Mouse (Mus musculus): ENCODE data around the gene Arhgap9.

The Arhgap9 gene

GRCm38 (mm10) chr10:127322669-127323068, 905 bp downstream of the Arhgap9 start:
- no peak for DNase-seq (ENCODE audit: low read depth, low spot score)

GRCm38 (mm10) chr10:127323131-127323855, 1.5 kb downstream of the Arhgap9 start:
- DNase-seq (ENCODE audit: low read depth, low spot score), result no peak

GRCm38 (mm10) chr10:127324495-127324894, 2.7 kb downstream of the Arhgap9 start:
- DNase-seq (ENCODE audit: low read depth, low spot score), result no peak

GRCm38 (mm10) chr10:127325454-127326016, 3.8 kb downstream of the Arhgap9 start:
- no peak for DNase-seq (ENCODE audit: low read depth, low spot score)

- no peak for DNase-seq (ENCODE audit: low read depth, low spot score)
Observed at GRCm38 (mm10) chr10:127326017-127326801, 4.4 kb downstream of the Arhgap9 start.

GRCm38 (mm10) chr10:127326828-127327227, 5.1 kb downstream of the Arhgap9 start:
- no peak for DNase-seq (ENCODE audit: low read depth, low spot score)

- DNase-seq (ENCODE audit: low read depth, low spot score), result no peak
Observed at GRCm38 (mm10) chr10:127327461-127328145, 5.8 kb downstream of the Arhgap9 start.

- no peak for DNase-seq (ENCODE audit: low read depth, low spot score)
Observed at GRCm38 (mm10) chr10:127330212-127330611, 8.4 kb downstream of the Arhgap9 start.

GRCm38 (mm10) chr10:127332211-127332874, 10.6 kb downstream of the Arhgap9 start:
- no peak for DNase-seq (ENCODE audit: low read depth, low spot score)

- DNase-seq (ENCODE audit: low read depth, low spot score), result no peak
Observed at GRCm38 (mm10) chr10:127333152-127333551, 11.4 kb downstream of the Arhgap9 start.

GRCm38 (mm10) chr10:127335271-127335670, 13.5 kb downstream of the Arhgap9 start:
- no peak for DNase-seq (ENCODE audit: low read depth, low spot score)

- no peak for DNase-seq (ENCODE audit: low read depth, low spot score)
Observed at GRCm38 (mm10) chr10:127336952-127337351, 15.2 kb downstream of the Arhgap9 start.

GRCm38 (mm10) chr10:127337536-127338099, 15.9 kb downstream of the Arhgap9 start:
- no peak for DNase-seq (ENCODE audit: low read depth, low spot score)

GRCm38 (mm10) chr10:127338930-127339682, 17.3 kb downstream of the Arhgap9 start:
- DNase-seq (ENCODE audit: low read depth, low spot score), result peak; percentile 67

- no peak for DNase-seq (ENCODE audit: low read depth, low spot score)
Observed at GRCm38 (mm10) chr10:127339683-127340576, 18.2 kb downstream of the Arhgap9 start.

GRCm38 (mm10) chr10:127340577-127341359, 19.0 kb downstream of the Arhgap9 start:
- DNase-seq (ENCODE audit: low read depth, low spot score), result no peak

GRCm38 (mm10) chr10:127341360-127341690, 19.6 kb downstream of the Arhgap9 start:
- DNase-seq (ENCODE audit: low read depth, low spot score), result no peak

- DNase-seq (ENCODE audit: low read depth, low spot score), result peak; percentile 55
Observed at GRCm38 (mm10) chr10:127341891-127342639, 20.3 kb downstream of the Arhgap9 start, which contains the start of gene Gli1. Gene Gli1 (minus strand): TSS chr10:127341974.
